Mouse (Mus musculus) retina, postnatal 7 days (tissue): ENCODE results near the gene Acrv1.
"Not testable (repeated sequence)": the region's sequence is repeated elsewhere in the genome, so short reads cannot be mapped to it uniquely, and the experiment has no call there.

Experiments
- DNase-seq: peaks from one replicate; pipeline ENCODE4 v3.0.0-alpha.2; 2012; ENCODE audit warnings: low read depth, low spot score

The Acrv1 gene

DNA sequence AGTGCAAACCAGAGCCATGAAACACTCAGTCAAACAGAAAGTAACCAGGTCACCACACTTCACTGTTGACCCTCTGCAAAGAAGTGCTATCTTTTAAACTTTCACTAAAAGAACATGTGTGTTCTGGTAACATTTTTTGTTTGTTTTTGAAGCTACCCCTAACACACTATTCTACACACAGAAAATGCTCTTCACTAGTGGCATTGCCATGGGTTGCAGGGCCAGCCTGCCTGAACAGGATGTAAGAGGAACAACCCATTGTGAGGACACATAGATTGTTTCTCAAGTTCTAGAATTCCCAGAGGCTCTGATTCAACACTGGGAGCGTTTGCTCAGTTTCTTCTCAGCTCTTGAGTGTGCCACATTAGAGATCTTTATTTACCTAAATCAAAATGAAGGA lies at the start of gene Acrv1:
Gene Acrv1, plus strand, starts transcription at position 301 of the 400 bp plus-strand sequence.
- DNase-seq, result no peak

DNA sequence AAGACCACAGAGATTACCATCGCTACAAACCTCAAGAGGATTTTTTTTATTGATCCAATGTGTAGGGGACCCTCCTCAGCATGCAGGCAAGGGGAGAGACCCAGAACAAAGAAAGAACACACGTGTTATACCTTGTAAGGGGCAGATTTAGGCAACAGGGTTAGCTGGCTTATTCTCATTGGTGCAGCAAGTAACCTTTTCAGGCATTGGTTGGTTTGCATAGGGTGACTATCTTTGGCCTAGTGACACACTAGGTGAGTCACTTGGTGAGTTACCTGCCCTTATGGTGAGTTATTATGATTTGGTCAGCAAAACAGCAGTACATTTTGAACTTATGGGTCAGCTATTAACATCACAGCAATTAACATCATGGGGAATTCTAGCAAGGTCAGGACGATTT lies 49.7 kb upstream of the Acrv1 start, which contains the start of gene A630095E13Rik:
Gene A630095E13Rik, minus strand, starts transcription at position 101 of the 400 bp plus-strand sequence.
- not testable (repeated sequence) for DNase-seq

DNA sequence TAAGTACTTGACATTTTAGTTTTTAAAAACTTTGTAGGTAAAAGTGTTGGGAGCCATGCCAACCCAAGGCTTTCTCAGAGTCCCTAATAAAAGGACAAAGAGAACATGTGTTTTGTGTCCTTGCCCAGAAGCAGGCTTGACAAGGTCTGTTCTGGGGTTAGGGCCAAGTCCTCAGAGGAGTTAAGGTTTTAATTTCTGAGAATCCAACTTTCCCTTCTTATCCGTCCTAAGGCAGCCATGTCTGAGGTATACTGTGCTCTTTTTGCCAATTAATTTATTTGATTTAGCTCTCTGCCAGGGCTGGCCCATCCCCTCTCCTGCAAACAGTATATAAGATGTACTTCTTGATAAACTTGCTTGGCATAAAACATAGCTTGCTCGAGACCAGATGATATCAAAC lies 11.6 kb upstream of the Acrv1 start:
- DNase-seq, result no peak

DNA sequence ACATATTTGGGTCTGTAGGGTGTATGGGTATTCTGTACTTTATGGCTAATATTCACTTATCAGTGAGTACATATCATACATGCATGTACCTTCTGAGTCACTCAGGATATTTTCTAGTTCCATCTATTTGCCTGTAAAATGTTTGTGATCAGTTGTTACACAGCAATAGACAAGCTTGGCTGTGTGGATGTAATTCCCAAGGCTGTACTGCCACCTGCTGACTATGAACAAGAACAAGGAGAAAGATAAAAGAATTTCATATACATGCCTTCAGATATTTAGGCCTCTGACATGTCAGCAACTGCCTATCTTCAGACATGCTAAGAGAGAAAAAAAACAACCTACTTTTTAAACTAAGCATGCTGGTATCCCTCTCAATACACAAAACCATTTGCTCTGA lies 5.7 kb upstream of the Acrv1 start:
- DNase-seq, result no peak

DNA sequence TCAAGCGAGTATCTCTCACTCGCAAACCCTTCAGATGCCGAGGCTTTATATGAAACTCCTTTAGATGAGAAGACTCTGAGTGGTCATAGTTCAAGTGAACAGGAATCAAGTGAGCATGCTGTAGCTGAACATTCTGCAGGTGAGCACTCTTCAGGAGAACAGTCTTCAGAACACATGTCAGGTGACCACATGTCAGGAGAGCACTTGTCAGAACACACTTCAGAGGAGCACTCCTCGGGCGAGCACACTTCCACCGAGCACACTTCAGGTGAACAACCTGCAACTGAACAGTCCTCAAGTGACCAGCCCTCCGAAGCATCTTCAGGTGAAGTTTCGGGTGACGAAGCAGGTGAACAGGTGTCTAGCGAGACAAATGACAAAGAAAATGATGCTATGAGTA lies 1.3 kb downstream of the Acrv1 start:
- no peak for DNase-seq

DNA sequence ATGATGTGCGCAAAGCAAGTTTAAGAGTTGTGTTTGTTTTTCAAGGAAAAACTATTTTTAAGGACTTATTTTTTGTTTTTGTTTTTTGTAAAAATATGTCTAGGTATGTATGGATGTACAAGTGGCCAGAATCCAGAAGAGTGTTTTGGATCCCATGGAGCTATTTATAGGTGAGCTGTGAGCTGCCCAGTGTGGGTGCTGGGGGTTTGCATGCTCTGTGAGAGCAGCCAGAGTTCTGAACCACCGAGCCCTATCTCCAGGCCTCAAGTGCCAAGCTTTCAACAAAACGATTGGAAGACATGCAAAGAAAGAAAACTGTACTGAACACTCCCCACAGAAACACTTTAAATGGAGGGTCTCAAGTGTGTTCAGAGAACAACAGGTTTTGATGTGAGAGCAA lies 12.9 kb downstream of the Acrv1 start:
- DNase-seq, result no peak

DNA sequence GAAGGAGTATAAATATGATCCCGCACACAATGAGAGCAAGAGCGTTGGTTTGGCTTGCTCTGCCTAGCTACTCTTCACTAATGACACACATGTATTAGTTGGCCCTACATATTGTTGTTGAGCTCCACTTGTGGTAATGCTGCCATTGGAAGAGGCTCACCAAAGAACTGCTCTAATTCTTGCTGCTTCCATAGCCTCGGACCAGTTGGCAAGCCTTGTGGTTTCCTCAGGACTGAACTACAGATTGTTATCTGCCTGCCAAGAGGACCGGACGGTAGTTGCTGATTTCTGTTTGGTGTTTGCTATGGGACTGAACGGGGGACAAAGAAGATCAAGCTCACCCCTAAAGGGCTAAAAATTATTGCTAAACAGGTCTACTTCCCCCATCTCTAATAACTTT lies 14.3 kb downstream of the Acrv1 start:
- no peak for DNase-seq

GRCm38 (mm10) chr9:36716624-36717023 lies 23.6 kb downstream of the Acrv1 start:
- DNase-seq, result no peak

- peak; percentile 79 for DNase-seq
Observed at GRCm38 (mm10) chr9:36726131-36727033, 33.4 kb downstream of the Acrv1 start.

DNA sequence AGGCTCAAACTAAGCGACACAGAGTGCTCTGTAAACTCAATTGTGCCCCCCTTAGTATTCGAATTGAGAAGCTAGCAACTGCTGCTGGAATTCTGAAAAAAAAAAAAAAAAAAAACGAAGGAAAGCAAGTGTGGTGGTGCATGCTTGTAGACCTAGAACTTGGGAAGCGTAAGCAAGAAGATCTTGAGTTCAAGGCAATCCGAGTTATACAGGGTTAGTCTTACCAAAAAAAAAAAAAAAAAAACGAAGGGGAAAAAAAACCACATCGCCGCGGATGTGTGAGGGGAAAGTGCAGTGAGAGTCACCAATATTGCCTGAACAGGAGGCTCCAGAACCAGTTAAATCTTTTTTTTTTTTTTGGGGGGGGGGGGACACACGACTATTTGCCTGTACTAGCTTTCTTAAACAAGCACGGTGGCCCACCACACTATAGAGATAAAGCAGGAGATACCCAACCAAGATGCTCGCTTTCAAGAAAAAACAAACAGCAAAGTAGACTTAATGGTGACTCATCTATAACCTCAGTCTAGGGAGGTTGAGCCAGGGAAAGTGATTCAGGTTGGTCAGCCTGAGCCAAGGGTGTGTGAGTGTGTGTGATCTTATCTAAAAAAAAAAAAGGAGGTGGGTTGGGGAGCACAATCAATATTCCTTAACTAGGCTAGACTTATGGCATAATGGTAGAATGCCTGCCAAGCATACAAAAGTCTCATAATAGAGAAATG lies 34.2 kb downstream of the Acrv1 start, which contains the start of gene Chek1:
Gene Chek1, minus strand, starts transcription at position 32 of the 722 bp plus-strand sequence.
- DNase-seq, result no peak
